Mouse (Mus musculus): ENCODE data around the gene Ifit2. TPM values are rescaled to one million over a fixed set of nuclear protein-coding genes. Genes with fewer than 3 reads are reported as not detected.
A peak's percentile ranks its signal among the peaks of the same experiment; 100 is the strongest.
"Not testable (repeated sequence)": the region's sequence is repeated elsewhere in the genome, so short reads cannot be mapped to it uniquely, and the experiment has no call there.

The Ifit2 gene
- polyA plus RNA-seq, 1 experiment: 2.8 TPM

DNA sequence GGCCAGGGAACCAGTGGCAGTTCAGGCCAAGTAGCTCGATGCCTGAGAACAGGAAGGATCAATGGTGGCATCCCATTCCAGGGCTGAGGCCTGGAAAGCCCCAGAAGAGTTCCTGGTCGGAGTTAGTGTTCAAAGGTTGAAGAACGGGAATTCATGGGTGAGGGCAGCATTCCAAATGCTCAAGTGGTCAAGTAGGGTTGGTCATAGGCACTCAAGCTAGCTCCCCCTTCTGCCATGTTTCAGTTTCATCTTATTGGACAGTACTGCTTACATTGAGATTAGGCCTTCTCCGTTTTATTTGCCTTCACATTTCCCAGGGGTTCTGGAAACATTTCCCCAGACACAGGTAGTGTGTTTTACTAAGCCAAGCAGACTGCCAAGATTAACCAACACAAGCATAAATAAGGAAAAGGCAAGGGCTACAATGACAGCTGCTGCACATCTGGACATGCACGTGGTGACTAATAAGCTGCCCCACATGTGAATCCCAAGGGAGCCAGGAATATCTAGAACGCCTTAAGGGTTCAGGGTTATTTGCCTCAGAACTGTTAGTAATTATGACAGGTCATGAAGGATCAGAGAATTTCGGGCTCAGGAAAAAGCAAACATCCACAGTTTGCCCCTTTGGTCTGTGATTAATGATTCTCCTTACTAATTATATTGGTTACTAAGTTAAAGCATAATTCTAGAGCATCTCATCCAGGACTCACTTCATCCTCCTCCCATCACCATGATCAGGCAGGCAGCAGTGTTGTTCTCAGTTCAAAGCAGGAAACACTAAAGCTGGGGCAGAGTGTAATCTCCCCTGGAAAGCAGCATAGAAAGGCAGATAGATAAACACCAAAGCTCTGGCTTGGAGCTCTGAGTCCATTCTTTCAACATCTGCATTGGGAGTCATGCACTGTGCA, 18.7 kb downstream of the Ifit2 start:
- peak overlapping the region; percentile 72 for H3K27ac ChIP-seq (replicated peaks; ENCODE audit: low read depth, low read length)
- peak overlapping the region; percentile 43 for H3K4me3 ChIP-seq (ENCODE audit: insufficient read depth, low read depth, low read length)
- H3K4me1 ChIP-seq (ENCODE audit: control insufficient read depth, insufficient read depth, insufficient read length, low read length): peaks cover 4% of the 10 kb centered on the region; the same call in 1 of the 2 replicates

DNA sequence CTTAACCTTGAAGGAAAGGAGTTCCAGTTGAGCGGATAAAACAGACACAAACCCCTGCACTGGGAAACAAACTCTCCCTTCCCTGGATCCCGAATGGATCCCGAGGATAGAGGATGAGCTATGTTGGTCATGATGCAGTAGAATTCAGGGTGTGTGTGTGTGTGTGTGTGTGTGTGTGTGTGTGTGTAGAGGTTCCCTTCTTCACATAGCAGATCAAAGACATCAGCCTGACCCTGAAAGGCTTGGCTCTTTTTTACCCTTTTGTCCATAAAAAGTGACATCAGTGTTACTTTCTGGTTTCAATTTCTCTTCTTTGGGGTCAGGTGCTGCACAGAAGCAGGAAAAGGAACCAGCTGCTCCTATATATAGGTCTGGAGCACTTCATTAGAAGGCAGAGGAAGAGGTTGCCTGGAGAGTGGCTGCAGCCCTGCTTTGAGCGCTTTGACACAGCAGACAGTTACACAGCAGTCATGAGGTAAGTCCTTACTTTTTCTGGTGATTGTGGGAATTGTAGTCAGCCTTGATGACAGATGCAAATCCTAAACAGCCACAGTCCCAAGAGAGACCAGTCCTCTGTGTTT, 19.5 kb downstream of the Ifit2 start:
- H3K27ac ChIP-seq (replicated peaks; ENCODE audit: low read depth, low read length): peak overlapping the region; percentile 72
- H3K4me3 ChIP-seq (ENCODE audit: insufficient read depth, low read depth, low read length): peak overlapping the region; percentile 43
- H3K4me1 ChIP-seq (ENCODE audit: control insufficient read depth, insufficient read depth, insufficient read length, low read length): peaks cover 4% of the 10 kb centered on the region; the same call in 1 of the 2 replicates

DNA sequence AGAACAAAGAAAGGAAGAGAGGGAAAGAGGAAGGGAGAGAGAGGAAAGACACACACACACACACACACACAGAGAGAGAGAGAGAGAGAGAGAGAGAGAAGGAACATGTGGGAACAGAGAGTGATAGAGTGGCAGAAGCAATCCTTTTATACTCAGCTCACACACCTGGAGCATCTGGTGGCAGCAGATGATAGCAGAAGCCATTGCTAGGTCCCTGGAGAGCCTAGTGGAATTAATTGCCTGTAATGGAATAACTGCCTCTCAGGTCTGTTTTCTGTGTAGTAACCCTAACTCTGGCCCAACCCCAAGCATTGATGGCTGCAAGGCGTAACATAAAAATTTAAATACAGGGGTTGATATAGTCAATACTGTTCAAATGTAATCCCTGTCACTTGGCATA, 20.6 kb downstream of the Ifit2 start:
- H3K4me3 ChIP-seq (ENCODE audit: insufficient read depth, low read depth, low read length): peak overlapping the region; percentile 32; the same call in 1 of the 2 replicates
- H3K4me1 ChIP-seq (ENCODE audit: control insufficient read depth, insufficient read depth, insufficient read length, low read length): peaks cover 4% of the 10 kb centered on the region; the same call in 1 of the 2 replicates
- H3K27ac ChIP-seq (replicated peaks; ENCODE audit: low read depth, low read length): no peak overlapping the region

DNA sequence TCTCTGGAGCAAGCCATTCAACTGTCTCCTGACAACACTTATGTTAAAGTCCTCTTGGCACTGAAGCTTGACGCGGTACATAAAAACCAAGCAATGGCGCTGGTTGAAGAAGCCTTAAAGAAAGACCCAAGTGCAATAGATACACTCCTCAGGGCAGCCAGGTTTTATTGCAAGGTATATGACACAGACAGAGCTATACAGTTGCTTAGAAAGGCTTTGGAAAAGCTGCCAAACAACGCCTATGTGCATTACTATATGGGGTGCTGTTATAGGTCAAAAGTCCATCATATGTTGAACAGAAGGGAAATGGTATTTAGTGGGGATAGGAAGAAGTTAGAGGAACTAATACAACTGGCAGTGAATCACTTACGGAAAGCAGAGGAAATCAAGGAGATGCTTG, 23.2 kb downstream of the Ifit2 start:
- Histone ChIP-seq H3K4me3 (ENCODE audit: insufficient read depth, low read depth, low read length) (no peak overlapping the region), H3K27ac (replicated peaks; ENCODE audit: low read depth, low read length) (no peak overlapping the region), H3K4me1 (ENCODE audit: control insufficient read depth, insufficient read depth, insufficient read length, low read length) (peaks cover 4% of the 10 kb centered on the region; the same call in 1 of the 2 replicates)

DNA sequence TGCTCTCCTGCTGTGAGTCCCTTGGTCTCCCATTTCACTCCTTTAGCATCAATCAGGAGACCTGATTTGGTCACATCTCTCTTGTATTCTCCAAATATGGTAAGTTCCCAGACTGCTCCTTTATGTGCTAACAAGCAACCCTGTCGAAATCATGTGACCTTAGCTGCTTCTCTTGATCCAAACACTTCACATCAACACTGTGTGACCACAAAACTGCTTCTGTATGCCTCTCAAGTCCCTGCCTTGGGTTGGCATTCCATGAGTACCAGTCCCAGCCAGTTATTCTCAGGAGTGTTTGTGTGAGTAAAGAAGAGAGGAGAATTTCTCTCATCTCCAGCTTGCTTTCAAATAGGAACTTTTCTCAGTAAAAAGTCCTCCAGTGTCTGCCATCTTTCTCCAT, 26.6 kb downstream of the Ifit2 start:
- Histone ChIP-seq H3K4me3 (ENCODE audit: insufficient read depth, low read depth, low read length) (no peak overlapping the region), H3K27ac (replicated peaks; ENCODE audit: low read depth, low read length) (no peak overlapping the region)

DNA sequence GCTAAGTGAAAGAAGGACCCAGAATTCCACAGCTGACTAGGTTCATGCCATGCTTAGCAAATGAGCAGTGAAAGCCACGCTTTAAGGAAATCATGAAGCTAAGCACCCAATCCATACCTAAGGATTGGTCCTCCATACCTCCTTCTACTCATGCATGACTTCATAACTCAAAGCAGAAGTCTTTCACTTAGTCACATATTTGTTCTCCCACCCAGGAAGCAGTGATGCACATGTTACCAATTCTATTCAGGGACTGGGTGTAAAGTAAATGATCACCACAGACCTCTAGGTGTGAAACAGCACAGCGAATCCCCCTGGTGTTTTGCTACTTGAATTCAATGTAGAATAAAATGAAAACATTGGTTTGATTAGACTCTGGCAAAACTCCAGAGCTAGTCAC, 32.2 kb downstream of the Ifit2 start:
- H3K27ac ChIP-seq (replicated peaks; ENCODE audit: low read depth, low read length): peak overlapping the region; percentile 56
- H3K4me1 ChIP-seq (ENCODE audit: control insufficient read depth, insufficient read depth, insufficient read length, low read length); H3K4me3 ChIP-seq (ENCODE audit: insufficient read depth, low read depth, low read length): not testable (repeated sequence)

More for the DNA sequence above, 26.6 kb downstream of the Ifit2 start:
- no peaks in the 10 kb centered on the region for H3K4me1 ChIP-seq (ENCODE audit: control insufficient read depth, insufficient read depth, insufficient read length, low read length)

DNA sequence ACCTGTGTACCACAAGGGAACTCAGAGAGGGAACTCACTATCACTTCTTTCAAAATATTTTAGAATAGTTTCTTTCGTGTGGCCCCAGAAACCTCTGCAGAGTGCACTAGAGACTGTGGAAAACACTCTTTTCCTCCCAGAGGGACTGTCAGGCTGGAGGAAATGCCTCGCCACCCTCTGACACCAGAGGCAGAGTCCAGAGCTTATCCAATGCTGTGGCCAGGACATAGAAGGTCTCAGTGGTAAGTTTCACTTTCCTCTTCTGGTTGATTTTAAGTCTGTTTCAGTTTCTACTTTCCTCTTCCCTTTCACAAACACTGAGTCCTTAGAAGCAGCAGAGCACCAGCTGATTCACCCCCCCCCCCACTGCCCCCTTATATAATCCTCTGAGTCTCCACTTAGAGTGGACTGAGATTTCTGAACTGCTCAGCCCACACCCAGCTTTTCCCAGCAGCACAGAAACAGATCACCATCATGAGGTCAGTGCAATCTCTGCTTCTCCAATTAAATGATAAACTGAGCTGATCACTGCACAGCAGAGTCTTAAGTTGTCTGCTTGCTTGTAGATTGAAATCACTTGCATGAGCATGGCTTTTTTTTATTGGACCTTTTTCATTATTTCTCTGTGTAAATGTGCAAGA, 32.8 kb downstream of the Ifit2 start, which contains the start of gene Ifit3:
Gene Ifit3 (plus strand): TSS at position 406 of the 641 bp plus-strand sequence.
- not testable (repeated sequence) for H3K4me1 ChIP-seq (ENCODE audit: control insufficient read depth, insufficient read depth, insufficient read length, low read length)
- Histone ChIP-seq H3K27ac (replicated peaks; ENCODE audit: low read depth, low read length) (peak within 1 kb of the TSS; percentile 56), H3K4me3 (ENCODE audit: insufficient read depth, low read depth, low read length) (peak within 1 kb of the TSS; percentile 38)

DNA sequence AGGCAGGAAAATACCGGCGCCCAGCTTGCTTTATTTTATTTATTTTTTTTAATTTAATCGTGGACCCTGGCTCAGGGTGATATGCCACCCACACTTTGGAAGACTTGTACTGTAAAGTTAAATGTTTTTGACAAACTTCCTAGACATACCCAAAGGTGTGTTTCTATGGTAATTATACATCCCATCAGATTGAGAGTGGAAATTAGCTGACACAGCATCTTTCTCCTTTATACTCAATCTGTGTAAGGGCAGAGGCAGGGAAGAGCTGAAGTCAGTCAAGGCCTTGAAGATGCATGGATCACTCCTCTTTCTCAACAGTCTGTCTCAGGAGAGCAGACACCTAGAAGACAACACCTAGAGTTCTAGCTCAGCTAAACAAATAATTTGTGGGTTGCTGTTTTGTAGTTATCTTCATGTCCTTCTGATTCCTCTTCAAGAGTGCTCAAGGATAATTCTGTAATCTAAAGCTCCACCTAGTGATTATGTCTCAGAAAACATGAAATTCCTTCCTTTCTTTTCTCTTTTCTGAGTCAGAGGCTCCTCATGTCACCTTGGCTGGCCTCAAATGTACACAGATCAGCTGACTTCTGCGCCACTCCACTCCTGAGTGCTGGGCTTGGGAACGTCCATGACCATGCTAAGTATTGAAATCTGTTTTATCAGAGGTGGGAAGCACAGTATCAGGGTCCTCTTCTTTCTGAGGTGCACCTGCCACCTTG, 35.4 kb downstream of the Ifit2 start:
- not testable (repeated sequence) for H3K4me3 ChIP-seq (ENCODE audit: insufficient read depth, low read depth, low read length); H3K27ac ChIP-seq (replicated peaks; ENCODE audit: low read depth, low read length); H3K4me1 ChIP-seq (ENCODE audit: control insufficient read depth, insufficient read depth, insufficient read length, low read length)

DNA sequence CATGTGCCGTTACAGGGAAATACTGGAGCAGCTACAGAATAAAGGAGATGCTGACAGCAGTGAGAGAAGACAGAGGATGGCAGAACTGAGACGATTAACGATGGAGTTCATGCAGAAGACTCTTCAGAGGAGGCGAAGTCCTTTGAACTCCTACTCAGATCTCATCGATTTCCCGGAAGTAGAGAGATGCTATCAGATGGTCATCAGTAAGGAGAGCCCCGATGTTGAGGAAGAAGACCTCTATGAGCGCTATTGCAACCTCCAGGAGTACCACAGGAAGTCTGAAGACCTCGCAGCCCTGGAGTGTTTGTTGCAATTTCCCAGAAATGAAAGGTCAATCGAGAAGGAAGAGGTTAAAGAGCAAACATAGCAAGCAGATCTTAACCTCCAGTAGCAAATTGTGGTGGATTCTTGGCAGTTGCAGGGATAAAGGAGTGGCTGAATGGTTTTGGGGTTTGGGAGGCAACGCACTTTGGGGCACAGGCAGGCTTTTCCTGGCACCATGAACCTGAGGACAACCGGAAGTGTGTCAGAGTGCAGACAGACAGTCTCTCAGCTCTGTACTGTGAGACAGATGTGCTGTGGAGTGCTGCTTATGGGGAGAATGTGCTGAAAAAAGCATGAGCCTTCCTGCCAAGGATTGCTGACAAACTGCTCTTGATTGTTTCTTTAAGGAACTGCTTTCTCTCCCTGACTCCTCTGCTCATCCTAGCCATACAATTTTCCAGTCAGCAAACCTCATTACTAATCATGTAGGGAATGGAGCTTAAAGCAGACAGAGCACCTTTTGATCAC, 37.6 kb downstream of the Ifit2 start:
- not testable (repeated sequence) for H3K27ac ChIP-seq (replicated peaks; ENCODE audit: low read depth, low read length); H3K4me3 ChIP-seq (ENCODE audit: insufficient read depth, low read depth, low read length); H3K4me1 ChIP-seq (ENCODE audit: control insufficient read depth, insufficient read depth, insufficient read length, low read length)

DNA sequence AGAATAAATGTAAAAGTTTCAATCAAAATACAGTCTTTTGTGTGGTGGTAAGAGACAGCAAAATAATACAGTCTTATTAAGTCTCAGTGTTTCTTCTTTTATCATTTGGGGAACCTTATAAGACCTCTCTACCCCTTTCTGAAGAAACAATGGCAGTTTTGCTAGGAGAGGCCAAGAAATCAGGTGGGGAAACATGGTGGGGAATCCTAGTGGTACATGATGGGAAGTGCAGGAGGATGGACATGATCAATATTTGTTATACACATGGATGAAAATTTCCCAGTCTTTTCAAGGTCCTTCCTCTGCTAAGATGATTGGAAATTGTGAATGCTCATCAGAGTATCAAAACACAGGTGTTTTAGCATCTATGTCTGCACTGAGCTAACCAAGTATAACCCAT, 38.5 kb downstream of the Ifit2 start:
- no peak overlapping the region for H3K27ac ChIP-seq (replicated peaks; ENCODE audit: low read depth, low read length)
- no peak overlapping the region for H3K4me3 ChIP-seq (ENCODE audit: insufficient read depth, low read depth, low read length)
- no peaks in the 10 kb centered on the region; the same call in 1 of the 2 replicates for H3K4me1 ChIP-seq (ENCODE audit: control insufficient read depth, insufficient read depth, insufficient read length, low read length)

DNA sequence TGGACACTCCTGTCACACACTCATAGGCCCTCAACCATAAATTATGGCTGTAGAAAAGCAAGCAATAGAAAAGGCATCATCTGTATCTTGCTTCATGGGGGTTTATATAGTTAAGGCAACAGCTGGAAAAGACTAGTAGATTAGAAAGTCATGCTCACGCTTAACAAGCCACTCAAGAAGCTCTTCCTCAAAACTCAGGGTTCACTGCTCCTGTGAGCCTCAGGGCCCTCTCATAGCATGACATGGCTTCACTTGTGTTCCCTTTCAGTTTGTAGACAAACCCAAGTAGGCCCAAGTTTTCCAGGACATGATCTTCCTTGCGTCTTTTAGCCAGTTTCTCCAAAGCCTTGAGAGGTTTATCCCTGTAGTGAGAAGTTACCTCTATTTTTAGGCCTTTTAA, 43.0 kb downstream of the Ifit2 start:
- Histone ChIP-seq H3K27ac (replicated peaks; ENCODE audit: low read depth, low read length) (no peak overlapping the region), H3K4me1 (ENCODE audit: control insufficient read depth, insufficient read depth, insufficient read length, low read length) (peaks cover under 1% of the 10 kb centered on the region; the same call in 1 of the 2 replicates), H3K4me3 (ENCODE audit: insufficient read depth, low read depth, low read length) (no peak overlapping the region)

DNA sequence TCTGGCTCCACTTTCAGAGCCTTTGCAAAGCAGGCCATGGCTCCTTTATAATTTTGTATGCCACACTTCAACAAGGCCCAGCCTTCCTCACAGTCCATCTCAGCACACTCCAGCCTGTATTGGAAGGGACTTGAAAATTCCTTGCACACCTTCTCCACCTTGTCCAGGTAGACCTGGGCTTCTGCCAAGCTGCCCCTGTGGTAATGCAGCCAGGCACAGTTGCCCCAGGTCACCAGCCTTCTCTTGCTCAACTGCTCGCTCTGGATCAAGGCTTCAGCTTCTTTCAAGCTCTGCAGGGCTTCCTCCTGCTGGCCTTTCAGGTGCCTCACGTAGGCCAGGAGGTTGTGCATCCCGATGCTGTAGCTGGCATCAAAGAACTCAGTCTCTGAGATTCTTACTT, 44.0 kb downstream of the Ifit2 start:
- not testable (repeated sequence) for H3K4me1 ChIP-seq (ENCODE audit: control insufficient read depth, insufficient read depth, insufficient read length, low read length); H3K4me3 ChIP-seq (ENCODE audit: insufficient read depth, low read depth, low read length); H3K27ac ChIP-seq (replicated peaks; ENCODE audit: low read depth, low read length)

DNA sequence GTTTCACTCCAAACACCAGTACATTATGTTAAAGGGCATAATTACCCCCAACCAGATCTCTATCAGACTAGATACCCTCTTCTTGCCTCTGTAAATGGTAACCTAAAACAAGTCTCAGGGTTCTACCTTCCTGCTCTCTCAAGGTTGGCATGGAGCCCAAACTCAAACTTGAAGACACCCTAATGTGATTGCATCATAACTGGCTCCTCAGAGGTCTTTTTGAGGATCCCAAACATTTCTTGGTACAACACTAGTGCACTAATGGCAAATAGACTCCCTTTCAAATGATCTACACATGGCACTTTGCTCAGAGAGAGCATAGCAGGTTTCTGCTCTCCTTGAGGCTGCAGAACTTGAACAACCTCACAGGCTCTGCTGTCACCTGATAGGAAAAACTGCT, 46.3 kb downstream of the Ifit2 start:
- no peak overlapping the region for H3K4me3 ChIP-seq (ENCODE audit: insufficient read depth, low read depth, low read length)
- peaks cover 2% of the 10 kb centered on the region; the same call in 1 of the 2 replicates for H3K4me1 ChIP-seq (ENCODE audit: control insufficient read depth, insufficient read depth, insufficient read length, low read length)
- no peak overlapping the region for H3K27ac ChIP-seq (replicated peaks; ENCODE audit: low read depth, low read length)

DNA sequence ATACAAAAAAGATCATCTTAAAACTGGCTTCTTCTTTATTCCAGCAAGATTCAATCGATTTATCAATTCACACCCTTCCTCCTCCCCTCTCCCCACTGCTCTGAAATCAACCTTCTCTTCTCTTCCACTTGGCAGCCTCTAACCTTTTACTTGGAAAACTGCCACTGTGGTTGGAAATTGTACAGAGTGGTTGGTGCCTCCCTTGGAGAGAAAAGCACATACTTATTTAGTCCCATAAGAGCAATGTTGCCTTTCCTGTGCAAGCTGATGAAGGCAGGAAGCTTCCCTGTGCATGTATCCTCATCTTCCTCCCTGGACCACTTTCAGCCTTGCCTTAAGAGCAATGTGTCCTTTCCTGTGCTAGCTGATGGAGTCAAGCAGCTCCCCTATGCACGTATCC, 47.8 kb downstream of the Ifit2 start:
- no peak overlapping the region for H3K4me3 ChIP-seq (ENCODE audit: insufficient read depth, low read depth, low read length)
- H3K4me1 ChIP-seq (ENCODE audit: control insufficient read depth, insufficient read depth, insufficient read length, low read length): peaks cover 2% of the 10 kb centered on the region; the same call in 1 of the 2 replicates
- no peak overlapping the region for H3K27ac ChIP-seq (replicated peaks; ENCODE audit: low read depth, low read length)

Measured in brown adipose tissue, adult 24 weeks (tissue).